Mouse (Mus musculus): ENCODE data around the gene Brix1.

Gene Brix1

DNA sequence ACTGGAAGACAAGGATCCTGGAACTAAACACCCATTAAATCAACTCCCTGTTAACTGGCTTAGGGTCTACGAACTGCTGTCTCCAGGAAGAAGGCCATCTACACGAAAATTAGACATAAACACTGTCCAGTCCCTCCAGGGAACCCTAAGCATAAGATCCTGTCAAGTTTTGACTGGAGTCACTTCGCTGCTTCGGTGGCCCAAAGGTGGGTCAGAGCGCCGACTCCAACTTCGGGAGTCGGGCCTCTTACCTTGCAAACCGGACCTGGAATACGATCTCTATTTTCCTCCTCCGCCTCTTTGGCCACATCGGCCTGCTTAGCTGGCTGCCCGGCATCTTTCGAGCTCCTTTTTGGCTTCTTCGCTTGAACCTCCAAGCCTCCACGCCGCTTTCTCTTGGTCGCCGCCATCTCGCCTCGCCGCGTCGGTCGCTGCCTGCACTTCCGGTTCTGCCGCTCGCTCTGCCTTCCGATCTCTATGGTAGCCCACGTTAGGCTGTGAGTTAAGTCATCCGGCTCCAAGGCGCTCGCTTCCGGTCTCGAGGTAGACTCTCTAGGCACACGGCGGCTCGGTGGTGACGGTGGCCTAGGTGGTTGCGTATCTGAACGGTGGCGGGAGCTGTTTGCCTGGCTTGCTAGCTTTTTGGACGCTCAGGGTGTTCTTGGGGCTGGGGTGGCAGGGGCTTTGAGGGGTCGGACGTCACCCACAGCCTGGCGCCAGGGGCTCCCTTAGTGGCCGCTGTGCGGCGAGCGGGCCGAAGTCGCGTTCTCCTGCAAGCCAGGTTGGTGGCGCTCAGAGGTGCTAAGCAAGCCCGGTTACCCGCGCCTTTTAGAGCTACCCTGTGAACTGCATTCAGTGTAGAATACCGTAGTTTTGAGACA, at the start of gene Brix1, which contains the start of gene Rad1:
Gene Brix1 (minus strand): TSS at position 464 of the 881 bp plus-strand sequence.
Gene Rad1 (plus strand): TSS at position 535 of the 881 bp plus-strand sequence.
- TF ChIP-seq GATA4 (IDR thresholded peaks at IDR 0.05; ENCODE audit: insufficient replicate concordance, low read length) = peak; percentile 81; the same call in 1 of the 2 replicates

DNA sequence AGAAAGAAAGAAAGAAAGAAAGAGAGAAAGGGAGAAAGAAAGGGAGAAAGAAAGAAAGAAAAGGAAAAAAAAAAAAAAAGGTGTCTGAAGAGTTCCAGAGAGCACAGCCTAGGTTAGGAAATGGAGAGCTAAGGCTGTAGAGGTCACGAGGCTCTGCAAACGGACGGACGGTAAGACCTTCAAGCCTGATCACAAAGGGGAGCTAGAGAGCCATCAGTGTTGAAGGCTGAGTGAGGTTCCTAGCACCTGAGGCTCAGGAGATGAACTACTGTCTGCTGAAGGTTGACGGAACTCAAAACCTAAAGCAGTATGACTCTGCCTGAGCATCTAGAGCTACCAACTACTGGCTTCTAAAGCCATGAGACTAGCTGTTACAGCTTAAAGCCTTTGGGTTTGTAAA, 48.8 kb upstream of the Brix1 start:
- no peak for TF ChIP-seq GATA4 (IDR thresholded peaks at IDR 0.05; ENCODE audit: insufficient replicate concordance, low read length)

DNA sequence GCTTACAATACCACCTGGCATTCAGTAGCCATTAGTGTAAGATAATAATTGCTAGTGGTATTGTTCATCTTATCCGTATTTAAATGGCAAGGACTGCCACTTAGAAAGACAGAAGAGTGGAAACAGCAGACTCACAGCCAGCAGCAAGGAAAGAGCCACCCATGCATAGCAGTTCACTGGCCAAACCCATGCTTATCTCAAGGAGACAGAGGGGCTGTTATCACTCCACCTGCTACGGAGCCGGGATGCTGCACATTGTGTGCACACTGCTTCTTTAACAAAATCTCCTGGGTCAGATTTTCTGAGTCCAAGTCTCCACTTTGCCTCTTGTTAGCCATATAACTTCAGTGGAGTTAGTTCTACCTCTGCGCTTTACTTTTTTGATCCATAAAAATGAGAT, 45.6 kb upstream of the Brix1 start:
- no peak for TF ChIP-seq GATA4 (IDR thresholded peaks at IDR 0.05; ENCODE audit: insufficient replicate concordance, low read length)

DNA sequence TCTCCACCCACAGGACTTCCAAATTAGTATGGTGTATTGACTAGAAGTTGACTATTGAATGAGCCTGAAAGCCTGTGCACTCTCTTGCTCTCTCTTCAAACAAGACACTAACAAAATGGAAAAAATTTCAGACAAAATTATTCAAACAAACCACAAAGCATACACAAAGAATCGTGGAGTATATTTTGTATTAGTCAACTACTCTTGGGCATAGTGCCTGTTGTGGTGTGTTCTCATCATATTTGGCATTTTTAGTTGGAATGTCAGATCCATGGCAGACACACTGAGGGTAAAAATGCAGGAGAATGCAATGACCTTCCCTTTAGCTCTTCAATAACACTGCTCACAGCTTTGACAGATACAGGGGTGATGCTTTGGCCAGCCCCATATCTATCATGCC, 40.1 kb upstream of the Brix1 start:
- TF ChIP-seq GATA4 (IDR thresholded peaks at IDR 0.05; ENCODE audit: insufficient replicate concordance, low read length) = no peak

DNA sequence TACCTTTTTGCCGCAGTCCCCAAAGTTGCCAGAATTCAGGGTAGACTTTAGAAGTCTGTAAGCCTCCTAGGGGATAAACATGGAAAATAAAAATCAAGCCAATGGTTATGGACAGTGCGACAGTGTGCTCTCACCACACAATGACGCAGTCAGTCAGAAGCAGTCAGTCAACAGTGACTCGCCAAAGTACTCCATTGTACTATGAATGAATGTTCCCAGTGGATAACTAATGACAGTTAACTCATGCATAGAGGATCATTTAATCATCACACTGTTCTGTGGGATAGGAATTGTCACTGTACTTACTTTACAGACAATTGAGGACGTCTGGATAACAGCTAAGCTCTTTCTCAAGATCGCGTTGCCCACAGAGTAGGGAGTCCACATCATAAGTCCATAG, 29.4 kb upstream of the Brix1 start:
- TF ChIP-seq GATA4 (IDR thresholded peaks at IDR 0.05; ENCODE audit: insufficient replicate concordance, low read length) = no peak

DNA sequence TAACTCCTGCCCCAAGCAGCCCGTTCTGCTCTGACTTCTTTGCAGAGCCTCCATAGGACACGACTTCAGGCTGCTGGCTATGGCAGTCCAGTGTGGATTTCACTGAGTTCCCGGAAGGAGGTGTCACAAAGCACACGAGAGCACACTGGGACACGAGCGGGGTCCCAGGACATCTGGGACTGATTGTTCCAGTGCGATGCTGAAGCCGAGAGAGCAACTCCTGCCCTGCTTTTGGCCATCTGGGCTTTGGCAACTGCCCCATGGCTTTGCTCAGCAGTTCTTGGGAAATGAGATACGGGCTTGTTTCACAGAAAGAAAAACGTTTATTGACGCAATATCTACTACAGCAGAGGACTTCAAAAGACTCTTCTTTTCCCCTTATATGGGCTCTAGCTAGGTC, 20.4 kb upstream of the Brix1 start:
- no peak for TF ChIP-seq GATA4 (IDR thresholded peaks at IDR 0.05; ENCODE audit: insufficient replicate concordance, low read length)

DNA sequence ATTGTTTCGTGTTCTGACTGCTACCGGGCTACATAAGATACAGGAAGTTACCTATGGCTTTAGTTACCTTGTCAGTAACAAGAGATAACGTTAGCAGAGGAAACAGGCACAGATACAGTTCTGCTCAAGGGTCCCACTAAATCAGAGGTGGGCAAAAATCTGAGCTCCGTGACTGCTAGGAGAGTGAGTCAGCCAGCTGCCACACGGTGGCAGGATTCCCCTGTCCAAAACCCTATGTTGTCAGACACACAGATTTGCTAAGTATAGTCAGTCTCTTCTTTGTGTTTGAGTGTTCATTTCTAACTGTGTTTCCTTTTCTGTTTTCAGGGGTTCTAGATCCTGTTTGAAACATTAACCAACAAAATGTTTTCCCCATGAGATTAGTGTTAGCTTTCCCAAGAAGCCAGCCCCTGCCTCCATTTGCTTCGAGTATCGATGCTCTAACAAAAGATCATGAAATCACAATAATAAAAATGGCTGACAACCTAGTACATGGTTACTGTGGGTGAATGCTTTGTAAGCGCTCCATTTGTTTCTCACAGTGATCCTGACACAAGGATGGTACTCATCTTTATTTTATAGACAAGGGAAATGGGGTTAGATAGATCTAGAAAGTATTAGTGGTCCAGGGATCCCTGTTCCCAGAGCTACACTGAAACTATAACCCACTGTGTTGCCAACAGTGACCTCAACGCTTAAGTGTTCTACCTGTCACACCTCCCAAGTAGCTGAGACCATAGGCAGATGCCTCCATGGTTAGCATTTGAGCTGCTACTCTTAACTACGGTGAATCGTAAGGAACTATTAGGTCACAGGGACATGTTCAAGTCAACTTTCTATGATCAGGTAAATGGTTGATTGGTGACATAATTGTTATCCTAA, 15.3 kb upstream of the Brix1 start:
- no peak for TF ChIP-seq GATA4 (IDR thresholded peaks at IDR 0.05; ENCODE audit: insufficient replicate concordance, low read length)

DNA sequence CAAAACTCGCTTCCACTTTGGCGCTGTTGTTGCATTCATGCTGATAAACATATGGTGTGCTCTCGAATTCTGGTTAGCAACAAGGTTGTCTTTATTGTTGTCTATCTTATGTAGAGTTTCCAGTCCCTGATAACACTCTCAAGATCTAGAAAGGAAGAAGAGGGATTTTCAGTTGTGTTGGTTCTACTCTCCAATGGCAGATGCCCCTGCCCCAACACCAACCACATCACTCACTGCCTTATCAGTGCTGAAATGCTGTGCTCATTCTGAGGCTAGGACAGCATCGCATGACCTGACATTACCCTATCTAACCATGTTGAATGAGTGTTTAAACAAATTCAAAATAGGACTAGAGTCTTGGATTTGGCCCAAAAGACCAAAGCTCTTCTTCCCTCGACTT, 14.3 kb upstream of the Brix1 start:
- no peak for TF ChIP-seq GATA4 (IDR thresholded peaks at IDR 0.05; ENCODE audit: insufficient replicate concordance, low read length)

DNA sequence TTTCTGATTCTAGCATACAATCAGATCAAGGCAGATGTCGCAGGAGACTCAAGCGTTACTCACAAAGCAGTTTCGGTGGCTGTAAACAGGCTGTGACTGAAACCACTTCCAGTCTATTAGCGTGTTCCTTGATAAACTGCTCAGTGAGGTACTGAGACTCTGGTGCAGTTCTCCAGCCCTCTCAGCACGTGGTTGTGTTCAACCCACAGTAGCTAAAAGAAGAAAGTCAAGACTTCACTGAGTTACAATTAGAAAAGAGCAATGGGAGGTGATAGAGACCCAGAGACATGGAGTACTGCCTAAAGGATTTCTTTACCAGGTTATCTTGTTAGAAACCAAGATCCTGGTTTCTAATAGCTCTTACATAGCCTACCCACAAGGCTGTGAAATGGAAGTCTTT, 13.8 kb upstream of the Brix1 start:
- no peak for TF ChIP-seq GATA4 (IDR thresholded peaks at IDR 0.05; ENCODE audit: insufficient replicate concordance, low read length)

DNA sequence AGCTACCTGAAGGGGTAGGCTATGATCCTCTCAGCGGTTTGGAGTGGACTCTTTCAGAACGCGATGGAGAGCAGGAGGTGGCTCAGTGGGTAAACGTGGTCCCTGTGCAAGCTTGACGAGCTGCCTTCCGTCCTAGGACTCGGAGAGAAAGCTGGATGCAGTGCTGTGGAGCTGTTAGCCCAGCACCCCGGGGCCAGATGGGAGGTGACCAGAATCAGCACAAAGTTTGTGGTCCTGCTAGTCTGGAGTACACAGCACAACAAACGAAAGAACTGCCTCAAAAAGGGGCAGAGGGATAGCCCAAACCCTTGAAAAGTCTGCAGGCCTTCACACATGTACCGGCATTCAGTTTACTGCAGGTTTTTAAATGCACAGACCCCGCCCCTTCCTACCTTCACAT, 10.2 kb upstream of the Brix1 start:
- no peak for TF ChIP-seq GATA4 (IDR thresholded peaks at IDR 0.05; ENCODE audit: insufficient replicate concordance, low read length)

DNA sequence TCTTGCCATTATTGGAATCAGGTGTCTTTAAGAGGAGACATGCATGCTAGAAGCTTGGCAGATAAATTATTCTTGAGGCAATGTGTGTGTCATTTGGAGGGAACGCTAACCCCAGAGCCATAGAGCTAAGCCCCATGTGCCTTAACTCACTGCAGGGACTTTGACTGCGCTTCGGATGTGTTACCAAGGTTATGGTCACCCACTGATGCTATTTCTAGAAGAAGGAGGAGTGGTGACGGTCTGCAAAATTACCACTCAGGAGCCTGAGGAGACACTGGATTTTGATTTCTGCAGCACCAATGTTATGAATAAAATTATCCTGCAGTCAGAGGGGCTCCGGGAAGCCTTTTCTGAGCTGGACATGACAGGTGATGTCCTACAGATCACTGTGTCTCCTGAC, 4.4 kb upstream of the Brix1 start:
- TF ChIP-seq GATA4 (IDR thresholded peaks at IDR 0.05; ENCODE audit: insufficient replicate concordance, low read length) = no peak

DNA sequence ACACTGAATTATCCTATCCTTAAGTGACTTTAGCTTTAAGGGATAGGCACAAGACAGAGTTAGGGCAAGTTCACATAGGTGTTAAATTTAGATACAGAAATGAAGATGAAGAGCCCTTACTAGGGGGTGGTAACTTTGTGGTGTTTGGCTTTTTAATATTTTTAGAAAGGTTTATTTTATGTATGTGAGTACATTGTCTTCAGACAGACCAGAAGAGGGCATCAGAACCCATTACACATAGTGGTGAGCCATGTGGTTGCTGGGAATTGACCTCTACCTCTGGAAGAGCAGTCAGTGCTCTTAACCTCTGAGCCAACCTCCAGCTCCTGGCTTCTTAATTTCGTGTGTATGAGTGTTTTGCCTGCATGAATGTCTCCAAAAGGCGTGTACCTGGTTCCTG, 1.5 kb upstream of the Brix1 start:
- no peak for TF ChIP-seq GATA4 (IDR thresholded peaks at IDR 0.05; ENCODE audit: insufficient replicate concordance, low read length)

DNA sequence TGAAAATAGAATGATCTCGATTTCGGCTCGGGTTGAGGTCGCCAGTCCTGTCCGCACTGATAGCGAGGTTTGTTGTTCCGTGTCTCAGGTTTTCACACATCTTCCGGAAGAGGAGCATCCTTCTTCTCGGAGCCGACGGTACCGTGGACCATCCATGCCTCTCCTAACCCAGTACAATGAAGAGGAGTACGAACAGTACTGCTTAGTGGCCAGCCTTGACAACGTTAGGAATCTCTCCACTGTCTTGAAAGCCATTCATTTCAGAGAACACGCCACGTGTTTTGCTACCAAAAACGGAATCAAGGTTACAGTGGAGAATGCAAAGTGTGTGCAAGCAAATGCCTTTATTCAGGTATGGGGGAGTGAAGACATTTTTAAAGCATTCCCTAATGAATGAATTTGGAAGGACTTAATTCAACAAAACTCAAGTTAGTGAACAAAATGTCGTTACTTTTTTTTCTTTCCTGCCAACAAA, 655 bp upstream of the Brix1 start:
- no peak for TF ChIP-seq GATA4 (IDR thresholded peaks at IDR 0.05; ENCODE audit: insufficient replicate concordance, low read length)

DNA sequence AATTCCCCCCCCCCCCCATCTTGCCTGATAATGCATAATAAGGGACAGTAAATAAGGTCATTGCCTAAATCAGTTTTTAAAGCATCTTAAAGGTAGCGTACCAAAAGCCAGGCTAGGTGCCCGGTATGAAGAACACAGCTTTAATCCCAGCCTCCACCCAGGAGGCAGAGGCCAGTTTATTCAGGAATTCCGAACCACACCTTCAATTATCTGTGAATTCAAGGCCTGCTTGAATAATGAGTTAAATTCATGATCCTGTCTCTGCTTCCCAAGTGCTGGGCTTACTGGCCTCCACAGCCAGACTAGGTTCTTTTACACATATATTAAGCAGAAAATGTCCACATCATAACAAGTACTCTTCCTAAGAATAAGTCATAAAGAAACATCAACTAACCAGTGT, 14.8 kb downstream of the Brix1 start:
- TF ChIP-seq GATA4 (IDR thresholded peaks at IDR 0.05; ENCODE audit: insufficient replicate concordance, low read length) = no peak

DNA sequence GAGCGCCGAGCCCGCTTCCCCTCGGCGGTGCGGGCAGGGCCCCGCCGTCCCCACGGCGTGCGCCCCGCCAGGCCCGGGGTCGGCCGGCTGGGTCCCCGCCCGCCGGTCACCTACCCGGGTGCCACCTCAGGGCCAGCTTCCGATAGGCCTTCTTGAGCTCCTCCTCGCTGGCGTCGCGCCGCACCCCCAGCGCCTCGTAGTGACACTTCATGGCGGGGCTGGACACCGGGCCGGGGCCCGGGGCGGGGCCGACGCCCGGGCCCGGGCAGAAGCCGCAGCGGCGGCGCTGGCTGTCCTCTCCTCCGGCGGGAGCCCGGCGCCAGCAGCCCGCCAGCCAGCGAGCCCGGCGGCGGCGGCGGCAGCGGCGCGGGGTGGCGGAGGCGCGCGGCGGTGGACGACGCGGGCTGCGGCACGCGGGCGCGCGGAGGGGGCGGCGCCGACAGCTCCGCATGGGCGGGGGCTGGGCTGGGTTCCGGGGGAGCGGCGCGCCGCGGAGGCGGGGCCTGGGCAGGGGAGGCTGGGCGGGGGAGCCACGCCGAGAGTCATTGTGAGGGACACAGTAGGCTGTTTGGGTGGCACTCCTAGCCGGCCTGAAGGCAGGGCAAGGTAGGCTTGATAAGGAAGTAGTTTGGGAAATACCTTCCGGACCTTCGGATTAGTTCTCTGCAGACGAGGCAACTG, 15.5 kb downstream of the Brix1 start, which contains the start of gene Dnajc21:
Gene Dnajc21 (minus strand): TSS at position 366 of the 681 bp plus-strand sequence.
- no peak for TF ChIP-seq GATA4 (IDR thresholded peaks at IDR 0.05; ENCODE audit: insufficient replicate concordance, low read length)

Measured in liver, adult (tissue).